Mouse (Mus musculus) spleen, postnatal 4 days (tissue): ENCODE measurements around the gene Cops4.
A peak's percentile ranks its signal among the peaks of the same experiment; 100 is the strongest.

Source experiments
- DNase-seq, 2 experiments: peaks; one replicate each; pipeline ENCODE4 v3.0.0; 2022; ENCODE audit warnings: low spot score in 2 of 2

The Cops4 gene

DNA sequence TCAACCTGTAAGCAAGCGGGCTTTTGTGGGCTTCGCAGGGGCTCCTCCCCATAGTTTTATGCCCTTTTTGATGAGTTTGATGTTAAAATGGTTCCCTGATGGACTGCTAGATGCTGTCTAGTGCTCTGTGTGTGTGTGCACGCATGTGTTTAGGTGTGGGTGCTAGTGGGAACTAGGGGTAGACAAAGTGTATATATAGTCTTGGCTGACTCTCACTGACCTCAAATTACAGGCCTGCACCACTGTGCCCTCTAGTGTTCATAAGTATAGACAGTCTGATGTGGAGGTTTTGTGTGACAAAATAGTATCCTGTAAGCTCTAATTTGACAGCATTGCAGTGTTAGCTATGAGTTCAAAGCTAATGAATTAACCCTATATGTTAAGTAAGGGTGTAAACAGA, 18.5 kb downstream of the Cops4 start:
- peak in 1 of 2 experiments; percentile 32 for DNase-seq

DNA sequence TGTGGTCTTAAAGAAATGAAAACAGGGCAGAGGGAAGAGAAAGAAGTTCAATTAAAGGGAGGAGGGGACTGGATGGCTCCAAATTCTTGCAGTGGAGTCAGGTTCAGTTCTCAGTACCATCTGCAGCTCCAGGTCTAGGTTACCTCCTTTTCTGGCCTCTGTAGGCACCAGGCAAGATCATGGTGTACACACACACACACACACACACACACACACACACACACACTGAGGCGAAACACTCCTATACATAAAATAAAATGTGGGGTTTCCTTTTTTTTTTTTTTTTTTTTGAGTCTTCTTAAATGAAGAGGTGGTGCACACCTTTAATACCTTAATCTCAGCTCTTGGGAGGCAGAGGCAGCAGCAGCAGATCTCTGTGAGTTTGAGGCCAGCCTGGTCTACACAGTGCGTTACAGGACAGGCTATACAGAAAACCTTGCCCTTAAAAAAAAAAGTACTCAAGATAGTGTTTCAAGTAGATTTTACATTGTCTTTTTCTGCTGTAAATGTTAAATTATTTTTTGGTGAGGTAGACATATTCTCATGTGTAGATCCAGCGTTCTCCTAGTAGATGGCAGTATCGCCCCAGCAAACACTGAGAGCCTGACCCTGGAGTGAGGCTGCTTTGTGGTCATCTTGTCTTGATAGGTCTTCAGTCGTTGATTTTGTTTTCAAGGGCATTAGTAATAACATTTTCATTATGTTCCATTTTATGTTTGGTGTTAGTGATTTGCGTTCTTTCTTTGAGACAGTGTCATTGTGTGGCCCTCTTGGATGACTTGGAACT, 28.4 kb downstream of the Cops4 start:
- DNase-seq: no peak

DNA sequence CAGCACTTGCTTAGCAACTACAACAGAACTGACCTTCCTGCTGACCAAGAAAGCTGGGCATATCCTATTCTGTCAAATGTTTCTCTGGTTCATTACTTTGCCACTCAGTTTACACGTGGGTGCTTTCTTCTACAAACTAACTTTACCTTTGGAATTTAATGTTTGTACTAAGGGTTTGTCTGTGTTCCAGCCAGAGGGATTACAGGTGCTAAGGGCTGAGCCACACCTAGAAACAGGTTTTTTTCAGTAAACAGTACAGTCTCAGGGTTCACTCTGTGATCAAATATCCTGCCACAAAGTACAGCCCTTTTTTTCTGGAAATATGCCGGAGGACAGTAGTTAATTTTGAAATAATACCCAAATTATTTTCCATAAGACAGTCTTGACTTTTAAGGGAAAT, 30.1 kb downstream of the Cops4 start:
- no peak for DNase-seq

DNA sequence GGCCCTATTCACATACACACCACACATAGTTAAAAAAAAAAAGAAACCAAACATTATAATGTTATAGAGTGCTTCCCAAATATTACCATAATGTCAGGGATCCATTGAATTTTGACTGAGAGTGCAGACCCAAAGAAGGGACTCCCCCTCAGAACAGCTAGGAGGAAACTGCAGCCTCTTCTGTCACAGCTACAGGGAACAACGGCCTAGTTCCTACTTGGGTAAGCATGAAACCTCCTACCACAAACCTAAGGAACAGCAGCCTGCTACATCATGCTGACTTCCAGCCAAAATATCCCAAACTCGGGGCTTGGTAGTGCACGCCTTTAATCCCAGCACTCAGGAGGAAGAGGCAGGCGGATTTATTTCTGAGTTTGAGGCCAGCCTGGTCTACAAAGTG, 31.2 kb downstream of the Cops4 start:
- no peak for DNase-seq

DNA sequence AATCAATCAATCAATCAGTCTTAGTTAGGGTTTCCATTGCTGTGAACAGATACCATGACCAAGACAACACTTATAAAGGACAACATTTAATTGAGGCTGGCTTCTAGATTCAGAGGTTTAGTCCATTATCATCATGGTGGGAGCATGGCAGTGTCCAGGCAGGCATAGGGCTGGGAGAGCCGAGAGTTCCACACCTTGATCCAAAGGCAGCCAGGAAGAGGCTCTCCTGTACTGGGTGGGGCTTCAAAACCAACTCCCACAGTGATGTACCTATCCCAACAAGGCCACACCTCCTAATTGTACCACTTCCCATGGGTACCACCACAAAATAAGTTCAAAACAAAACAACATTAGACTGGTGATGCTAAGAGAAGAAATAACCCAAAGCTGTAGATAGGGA, 32.0 kb downstream of the Cops4 start:
- no peak for DNase-seq

DNA sequence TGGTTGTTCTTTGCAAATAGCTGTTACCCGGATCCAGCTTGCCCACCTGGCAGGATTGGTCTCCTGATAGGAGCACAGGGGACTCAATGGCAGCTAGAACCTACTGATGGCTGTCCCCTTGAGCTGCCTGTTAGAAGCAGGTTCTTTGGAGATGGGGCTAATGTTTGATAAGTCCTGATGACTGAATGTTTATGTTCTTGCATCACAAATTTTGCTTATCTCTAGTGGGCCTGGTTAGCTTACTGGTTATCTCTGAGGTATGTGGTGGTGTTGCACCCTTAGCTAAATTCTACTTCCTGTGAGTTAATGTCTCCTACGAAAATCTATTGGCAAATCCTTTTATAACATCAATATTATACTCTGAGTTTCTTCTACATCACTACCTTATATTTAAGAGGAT, 33.8 kb downstream of the Cops4 start:
- DNase-seq: no peak

DNA sequence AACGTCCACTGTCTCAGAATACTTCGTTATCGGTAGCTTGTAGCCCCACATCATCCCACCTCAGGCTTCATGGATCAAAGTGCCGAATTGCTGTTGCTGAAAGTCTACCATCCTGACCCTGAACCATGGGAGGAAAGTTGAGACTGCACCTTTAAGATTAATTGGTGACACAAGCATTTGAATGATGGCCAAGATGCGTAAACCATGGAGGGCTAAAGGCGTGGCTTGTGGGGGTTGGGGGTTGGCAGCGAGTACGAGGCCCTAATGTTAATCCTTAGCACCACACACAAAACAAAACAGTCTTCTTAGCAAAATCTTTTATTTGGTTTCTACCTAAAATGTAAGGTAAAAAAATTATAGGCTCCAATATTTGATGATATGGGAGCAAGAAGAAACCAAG, 35.3 kb downstream of the Cops4 start:
- no peak for DNase-seq

DNA sequence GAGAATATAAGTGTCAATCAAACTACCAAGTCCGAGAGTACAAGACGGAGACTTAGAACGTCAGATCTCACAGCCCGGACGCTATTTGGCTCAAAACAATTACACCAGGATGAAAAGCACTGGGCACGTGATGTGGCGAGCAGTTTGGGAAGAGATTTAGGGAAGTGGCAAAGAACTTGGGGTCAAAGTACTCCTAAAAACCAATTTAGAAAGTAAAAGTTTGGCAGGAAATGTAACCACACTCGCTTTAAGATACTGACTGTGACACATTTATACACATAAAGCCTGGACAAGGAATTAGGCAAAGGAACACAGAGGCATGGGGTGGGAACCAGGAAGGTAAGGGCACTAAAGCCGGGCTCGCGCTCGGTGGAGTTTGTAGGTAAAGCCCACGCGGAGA, 38.9 kb downstream of the Cops4 start:
- DNase-seq: no peak

DNA sequence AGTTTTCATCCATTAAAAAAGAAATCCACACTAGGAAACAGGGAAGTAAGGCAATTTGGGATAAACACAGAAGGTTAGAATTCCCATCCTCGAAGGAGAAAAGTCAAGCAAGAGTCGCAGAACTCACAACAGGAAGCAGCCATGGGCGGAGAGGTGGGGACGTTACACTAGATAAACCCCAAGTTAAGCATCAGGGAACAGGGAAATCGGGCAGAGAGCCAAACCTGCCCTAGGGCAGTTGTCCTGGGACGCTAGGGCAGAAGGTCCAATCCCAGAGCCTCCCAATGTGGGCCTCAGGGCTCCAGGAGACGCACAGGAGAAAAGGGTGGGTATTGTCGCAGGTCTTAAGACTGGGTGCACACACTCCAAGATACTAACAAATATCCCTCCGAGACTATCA, 39.4 kb downstream of the Cops4 start:
- DNase-seq: no peak

DNA sequence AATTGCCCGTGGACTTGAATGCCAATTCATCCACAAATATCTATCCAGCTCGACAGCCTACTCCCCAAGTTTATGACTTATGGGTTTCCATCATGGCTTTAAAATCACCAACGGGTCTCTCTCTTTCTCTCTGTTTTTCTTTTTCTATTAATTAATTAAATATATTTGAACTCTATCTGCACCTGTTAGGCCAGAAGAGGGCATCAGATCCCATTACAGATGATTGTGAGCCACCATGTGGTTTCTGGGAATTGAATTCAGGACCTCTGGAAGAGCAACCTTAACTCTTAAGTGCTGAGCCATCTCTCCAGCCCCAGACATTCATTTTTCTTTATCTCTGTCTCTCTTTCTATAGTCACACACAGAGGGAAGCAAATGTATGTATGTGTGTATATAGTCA, 40.7 kb downstream of the Cops4 start:
- DNase-seq: no peak

DNA sequence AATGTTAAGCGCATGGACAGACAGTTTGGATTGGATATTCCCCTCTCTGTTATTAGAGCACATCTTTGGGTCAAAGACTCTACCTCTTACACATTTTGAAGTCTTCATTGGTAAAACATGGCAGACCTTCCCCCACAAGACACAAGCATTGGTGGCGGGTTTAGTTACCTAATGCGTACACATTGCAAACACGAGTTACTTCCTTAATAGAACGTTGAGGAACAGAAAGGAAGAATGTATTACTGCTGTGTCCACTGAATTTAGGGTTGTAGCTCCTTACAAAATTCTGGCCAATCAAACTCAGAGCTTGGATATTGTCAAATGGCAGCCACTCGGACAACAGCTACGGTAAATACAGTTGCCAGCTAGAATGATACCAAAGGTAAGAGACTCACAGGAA, 41.2 kb downstream of the Cops4 start:
- DNase-seq: no peak

DNA sequence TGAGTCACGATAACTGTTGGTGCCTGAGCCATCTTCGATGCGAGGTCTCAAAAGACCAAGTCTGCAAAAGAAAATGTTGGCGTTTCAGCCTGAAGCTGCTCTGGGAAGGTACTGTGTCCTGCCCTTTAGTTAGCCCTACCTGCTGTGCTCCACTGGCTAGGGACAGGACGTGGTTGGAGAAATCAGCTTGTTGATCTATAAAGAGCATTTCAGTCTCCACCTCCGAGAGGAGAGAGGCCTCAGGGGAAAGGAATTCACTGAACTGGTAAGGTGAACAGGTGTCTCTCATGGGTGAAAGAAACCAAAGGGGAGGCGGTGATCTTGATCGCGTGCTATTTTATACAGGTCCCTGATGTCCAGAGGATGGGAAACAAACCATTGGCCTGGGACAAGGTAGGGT, 44.6 kb downstream of the Cops4 start:
- no peak for DNase-seq

DNA sequence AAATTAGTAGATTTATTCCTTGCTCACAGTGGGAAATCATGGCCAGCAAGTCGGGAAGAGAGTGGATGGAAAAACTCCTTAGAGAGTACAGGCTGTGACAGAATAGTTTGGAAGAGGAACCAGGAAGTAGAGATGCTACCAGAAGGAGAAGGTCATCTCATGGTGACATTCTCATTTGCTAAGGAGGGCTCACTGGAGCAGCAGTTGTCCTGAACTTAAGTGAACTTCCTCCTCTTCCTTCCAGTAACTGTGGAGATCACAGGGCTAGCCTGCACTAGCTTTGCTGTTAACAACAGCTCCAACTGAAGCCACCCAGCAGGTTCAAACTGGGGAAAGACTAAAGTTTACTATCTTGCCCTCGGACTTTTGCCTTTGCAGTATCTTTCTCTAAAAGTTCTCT, 48.7 kb downstream of the Cops4 start:
- DNase-seq: no peak

DNA sequence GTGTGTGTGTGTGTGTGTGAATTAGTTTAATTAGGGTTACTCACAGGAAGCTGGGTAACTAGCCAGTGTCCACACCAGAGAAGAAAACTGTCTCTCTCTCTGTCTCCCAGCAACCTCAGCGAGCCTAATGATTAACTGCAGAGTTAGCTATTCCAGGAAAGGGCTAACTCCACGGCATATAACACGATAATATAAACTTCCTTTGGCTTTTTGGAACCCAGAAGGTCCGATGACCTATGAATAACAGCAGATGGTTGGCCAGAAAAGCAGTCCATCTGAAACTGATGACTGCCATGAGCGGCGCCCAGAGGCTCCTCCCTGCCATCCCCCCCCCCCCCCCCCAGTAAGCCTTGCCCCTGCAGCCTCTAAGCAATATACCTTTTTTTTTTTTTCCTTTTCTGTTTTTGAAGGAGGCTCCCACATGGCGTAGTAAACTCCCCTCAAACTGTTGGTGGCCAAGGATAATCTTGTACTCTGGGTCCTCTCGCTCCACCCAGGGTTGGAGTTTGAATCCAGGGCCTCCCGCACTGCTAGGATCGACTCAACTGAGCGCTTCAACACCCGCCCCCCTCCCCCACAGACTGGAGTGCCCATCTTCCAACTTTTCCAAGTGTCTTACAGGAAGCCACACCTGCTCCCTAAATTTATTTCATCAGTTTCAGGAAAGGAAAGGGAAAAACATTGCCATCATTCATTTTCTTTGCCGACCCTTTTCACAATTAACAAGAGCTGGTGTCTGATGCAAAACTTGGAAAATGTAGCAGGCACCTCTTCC, 49.3 kb downstream of the Cops4 start:
- no peak for DNase-seq

DNA sequence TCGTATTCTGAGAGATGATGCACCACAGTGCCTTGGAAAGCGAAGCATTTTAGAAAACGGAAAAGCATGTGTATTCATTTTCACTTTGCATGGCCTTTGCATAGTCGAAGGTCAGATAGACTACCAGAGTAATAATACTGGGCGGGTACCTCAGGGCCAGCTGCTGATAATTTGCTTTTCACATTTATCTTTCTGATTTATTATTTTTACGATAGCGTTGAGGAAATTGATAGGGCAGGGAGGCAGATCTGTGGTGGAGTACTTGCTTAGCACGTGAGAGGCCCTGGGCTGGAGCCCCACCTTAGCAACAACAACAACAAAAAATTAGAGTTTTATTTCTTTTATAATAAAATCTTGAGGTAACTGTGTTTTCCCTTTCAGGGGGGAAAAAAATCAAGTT, 50.1 kb downstream of the Cops4 start:
- DNase-seq: no peak

DNA sequence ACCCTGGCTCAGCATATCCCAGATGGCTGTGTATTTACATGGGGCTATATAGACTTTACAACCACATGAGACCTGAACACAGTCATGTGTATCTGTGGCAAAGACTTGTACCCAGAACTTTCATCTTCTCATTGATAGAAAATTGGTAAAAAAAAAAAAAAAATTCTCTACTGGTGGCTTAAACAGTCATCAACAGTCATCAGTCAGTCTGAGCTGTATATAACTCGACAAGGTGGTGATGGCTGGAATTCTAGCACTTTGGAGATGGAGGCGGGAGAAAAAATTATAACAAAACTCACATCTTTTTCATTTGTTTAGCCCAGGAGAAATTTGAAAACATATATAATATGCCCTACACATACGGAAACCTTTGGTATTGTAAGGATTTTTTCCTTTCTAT, 50.7 kb downstream of the Cops4 start:
- DNase-seq: no peak

DNA sequence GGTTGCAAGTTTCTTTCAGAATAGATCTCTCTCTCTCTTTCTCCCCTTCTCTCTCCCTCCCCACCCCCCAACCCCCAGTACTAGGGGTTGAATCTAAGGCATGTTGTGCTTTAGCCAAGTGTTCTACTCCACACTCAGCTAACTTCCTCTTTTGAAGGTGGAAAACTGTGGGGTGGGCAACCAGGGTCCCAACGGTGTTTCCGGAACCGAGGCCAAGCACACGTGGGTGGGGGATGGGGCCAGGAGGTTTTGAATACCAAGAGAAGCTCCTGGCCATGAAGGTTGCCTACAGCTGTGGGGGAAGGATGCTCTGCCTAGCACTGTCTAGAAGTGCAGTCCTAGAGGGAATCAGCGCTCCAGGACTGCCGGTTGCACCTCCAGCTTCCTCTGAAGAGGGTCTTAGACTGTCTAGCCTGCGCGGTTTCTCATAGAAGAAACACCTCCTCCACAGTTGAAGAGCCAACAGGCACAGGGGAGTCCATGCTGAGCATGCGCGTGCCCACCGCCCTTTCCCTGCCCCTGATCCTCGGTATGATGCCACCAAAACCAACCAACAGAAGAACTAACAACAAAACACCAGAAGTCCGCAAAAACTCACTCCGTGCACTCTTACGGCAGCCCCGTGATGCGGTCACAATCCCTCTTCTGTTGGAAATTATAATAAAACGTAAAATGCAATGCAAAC, 51.3 kb downstream of the Cops4 start:
- peak; percentile 50 to 75 for DNase-seq

DNA sequence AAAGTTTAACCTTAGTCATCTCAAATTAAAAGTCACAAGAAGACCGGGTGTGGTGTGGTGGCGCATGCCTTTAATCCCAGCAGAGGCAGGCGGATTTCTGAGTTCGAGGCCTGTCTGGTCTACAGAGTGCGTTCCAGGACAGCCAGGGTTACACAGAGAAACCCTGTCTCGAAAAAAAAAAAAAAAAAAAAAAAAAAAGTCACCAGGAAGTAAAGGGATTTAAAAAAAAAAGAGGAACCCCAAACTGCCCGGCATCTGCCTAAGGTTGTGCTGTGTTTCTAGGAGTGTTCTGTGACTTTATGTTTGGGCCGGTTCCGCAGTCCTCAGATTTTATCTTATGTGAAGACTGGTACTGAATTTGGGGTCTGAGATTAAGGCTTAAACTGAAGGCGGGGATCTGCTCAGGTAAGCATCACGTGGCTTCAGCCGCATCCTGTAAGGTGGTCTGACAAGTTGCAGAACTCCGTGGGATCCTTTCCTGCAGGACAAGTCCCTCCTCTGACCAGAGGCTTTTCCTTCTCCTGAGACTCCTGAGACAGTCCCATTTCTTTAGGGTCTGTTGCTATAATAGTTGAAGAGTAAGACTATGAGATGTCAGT, 52.0 kb downstream of the Cops4 start:
- DNase-seq: no peak

DNA sequence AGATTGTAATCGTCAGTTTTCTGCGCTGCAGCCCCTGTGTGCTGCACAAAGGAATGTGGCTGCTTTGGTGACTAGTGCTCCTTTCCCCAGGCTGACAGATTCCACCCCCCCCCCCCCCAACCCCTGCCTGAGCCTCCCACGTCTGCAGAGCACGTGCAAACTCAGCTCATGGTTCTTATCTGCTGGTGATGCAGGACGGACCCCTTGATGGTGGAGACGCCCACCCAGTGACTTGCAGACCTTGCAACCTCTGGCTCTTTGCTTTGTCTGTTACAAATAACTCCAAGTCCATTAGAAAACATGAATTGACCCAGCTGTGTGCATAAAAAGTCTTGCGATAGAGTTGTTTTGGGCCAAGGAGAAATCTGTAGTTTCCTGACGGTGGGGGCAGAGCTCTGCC, 52.6 kb downstream of the Cops4 start:
- no peak for DNase-seq

DNA sequence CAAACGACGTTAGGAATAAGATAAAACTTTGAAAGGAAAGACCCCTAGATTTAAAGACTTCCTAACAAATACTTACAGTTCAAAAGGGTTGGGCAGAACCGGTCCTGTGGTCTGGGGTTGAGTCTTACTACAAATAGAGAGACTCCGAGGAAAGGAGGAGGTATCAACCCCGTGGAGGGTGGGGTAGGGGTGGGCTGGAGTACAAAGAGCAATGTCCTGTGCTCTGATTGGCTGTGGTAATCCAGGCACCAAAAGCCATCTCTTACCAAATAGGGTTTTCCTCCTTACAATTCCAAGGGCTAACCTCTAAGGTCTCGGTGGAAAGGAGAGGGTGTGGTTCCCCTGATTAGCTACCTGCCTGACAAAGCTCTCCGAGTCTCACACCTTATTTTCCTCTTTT, 54.0 kb downstream of the Cops4 start, which contains the start of gene Plac8:
Plac8 (minus strand) TSS at position 177 of the 400 bp plus-strand sequence.
- no peak for DNase-seq

DNA sequence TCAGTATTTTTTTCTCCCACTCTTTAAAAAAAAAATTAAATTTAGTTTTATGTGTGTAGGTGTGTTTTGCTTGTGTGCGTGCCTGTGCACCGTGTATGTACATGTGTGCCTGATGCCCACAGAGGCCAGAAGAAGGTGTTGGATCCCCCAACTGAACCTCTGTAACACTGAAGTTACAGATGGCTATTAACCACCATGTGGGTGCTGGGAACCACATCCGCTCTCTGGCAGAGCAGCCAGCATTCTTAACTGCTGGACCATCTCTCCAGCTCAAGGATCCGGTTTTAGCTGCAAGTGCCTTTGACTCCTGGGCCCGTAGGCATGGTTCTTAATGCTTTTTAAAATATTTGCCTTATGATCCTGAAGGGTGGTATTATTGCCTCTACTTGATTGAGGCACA, 55.1 kb downstream of the Cops4 start:
- DNase-seq: no peak

DNA sequence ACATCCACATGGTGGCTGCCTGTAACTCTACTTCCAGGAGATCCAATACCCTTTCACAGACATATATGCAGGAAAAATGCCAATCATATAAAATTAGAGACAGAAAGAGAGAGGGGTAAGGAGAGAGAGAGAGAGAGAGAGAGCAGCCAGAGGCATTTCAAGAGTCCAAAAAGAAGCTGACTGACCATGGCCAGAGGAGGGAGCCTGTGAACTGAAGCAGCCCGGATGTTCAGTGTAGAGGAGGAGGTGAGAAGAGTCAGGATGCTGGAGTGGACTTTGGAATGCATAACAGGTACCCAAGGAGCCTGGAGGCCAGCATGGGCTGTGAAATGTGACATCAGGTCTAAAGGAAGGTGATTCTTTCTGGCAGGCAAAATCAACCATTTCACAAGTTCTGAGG, 56.7 kb downstream of the Cops4 start:
- no peak for DNase-seq
